Mouse (Mus musculus): ENCODE data around the gene Ptch2. TPM values are rescaled to one million over a fixed set of nuclear protein-coding genes. Genes with fewer than 3 reads are reported as not detected.

Gene Ptch2
- polyA plus RNA-seq, 1 experiment from 2014 or later = 6.0 TPM

- WGBS = 93% methylated on average over 18 of the region's 18 CpGs
- no peak overlapping the region for H3K9ac ChIP-seq
- ATAC-seq (ENCODE audit: low FRiP score, low read depth) = no peak
Observed at GRCm38 (mm10) chr4:117107813-117108523, 12.1 kb downstream of the Ptch2 start.

GRCm38 (mm10) chr4:117108524-117108849 lies 12.6 kb downstream of the Ptch2 start:
- no peak overlapping the region for H3K4me2 ChIP-seq (replicated peaks)
- H3K9me3 ChIP-seq = no peaks in the 10 kb centered on the region
- no peak overlapping the region for H3K9ac ChIP-seq
- no peaks in the 10 kb centered on the region for H3K27me3 ChIP-seq (replicated peaks)
- peaks cover 40% of the 10 kb centered on the region for H3K36me3 ChIP-seq
- no peak for ATAC-seq (ENCODE audit: low FRiP score, low read depth)
- 96% methylated on average over 6 of the region's 6 CpGs for WGBS
- H3K27ac ChIP-seq = no peak overlapping the region
- no peaks in the 10 kb centered on the region for H3K4me1 ChIP-seq
- H3K4me3 ChIP-seq = no peak overlapping the region

More at GRCm38 (mm10) chr4:117107813-117108523, 12.1 kb downstream of the Ptch2 start:
- Histone ChIP-seq H3K27me3 (replicated peaks) (no peaks in the 10 kb centered on the region), H3K4me2 (replicated peaks) (no peak overlapping the region), H3K36me3 (peaks cover 40% of the 10 kb centered on the region), H3K9me3 (no peaks in the 10 kb centered on the region), H3K4me1 (no peaks in the 10 kb centered on the region), H3K4me3 (no peak overlapping the region), H3K27ac (no peak overlapping the region)

- no peaks in the 10 kb centered on the region for H3K4me1 ChIP-seq
- no peak overlapping the region for H3K4me3 ChIP-seq
- H3K27ac ChIP-seq = no peak overlapping the region
- no peak overlapping the region for H3K4me2 ChIP-seq (replicated peaks)
- WGBS = 92% methylated on average over 25 of the region's 25 CpGs
- H3K36me3 ChIP-seq = peaks cover 45% of the 10 kb centered on the region
- no peaks in the 10 kb centered on the region for H3K27me3 ChIP-seq (replicated peaks)
- no peaks in the 10 kb centered on the region for H3K9me3 ChIP-seq
- ATAC-seq (ENCODE audit: low FRiP score, low read depth) = no peak
- no peak overlapping the region for H3K9ac ChIP-seq
Observed at GRCm38 (mm10) chr4:117109330-117109729, 13.5 kb downstream of the Ptch2 start.

- 94% methylated on average over 13 of the region's 13 CpGs for WGBS
- Histone ChIP-seq H3K27ac (no peak overlapping the region), H3K9me3 (no peaks in the 10 kb centered on the region)
Observed at GRCm38 (mm10) chr4:117110249-117110648, 14.4 kb downstream of the Ptch2 start.

GRCm38 (mm10) chr4:117110985-117111384 lies 15.1 kb downstream of the Ptch2 start:
- Histone ChIP-seq H3K27me3 (replicated peaks) (no peaks in the 10 kb centered on the region), H3K36me3 (peaks cover 51% of the 10 kb centered on the region), H3K4me3 (no peak overlapping the region), H3K4me1 (no peaks in the 10 kb centered on the region), H3K4me2 (replicated peaks) (no peak overlapping the region), H3K9ac (no peak overlapping the region), H3K9me3 (no peaks in the 10 kb centered on the region), H3K27ac (no peak overlapping the region)
- 95% methylated on average over 11 of the region's 11 CpGs for WGBS
- no peak for ATAC-seq (ENCODE audit: low FRiP score, low read depth)

More at GRCm38 (mm10) chr4:117110249-117110648, 14.4 kb downstream of the Ptch2 start:
- ATAC-seq (ENCODE audit: low FRiP score, low read depth) = no peak
- Histone ChIP-seq H3K4me1 (no peaks in the 10 kb centered on the region), H3K9ac (no peak overlapping the region), H3K36me3 (peaks cover 51% of the 10 kb centered on the region), H3K4me2 (replicated peaks) (no peak overlapping the region), H3K27me3 (replicated peaks) (no peaks in the 10 kb centered on the region), H3K4me3 (no peak overlapping the region)

GRCm38 (mm10) chr4:117113237-117113636 lies 17.4 kb downstream of the Ptch2 start:
- peaks cover 48% of the 10 kb centered on the region for H3K36me3 ChIP-seq
- no peak overlapping the region for H3K4me3 ChIP-seq
- H3K9ac ChIP-seq = no peak overlapping the region
- no peak overlapping the region for H3K27ac ChIP-seq
- no peak overlapping the region for H3K4me2 ChIP-seq (replicated peaks)
- H3K9me3 ChIP-seq = no peaks in the 10 kb centered on the region
- ATAC-seq (ENCODE audit: low FRiP score, low read depth) = no peak
- no peaks in the 10 kb centered on the region for H3K27me3 ChIP-seq (replicated peaks)
- WGBS = 90% methylated on average over 1 of the region's 1 CpGs
- no peaks in the 10 kb centered on the region for H3K4me1 ChIP-seq

- Histone ChIP-seq H3K9ac (no peak overlapping the region), H3K27me3 (replicated peaks) (no peaks in the 10 kb centered on the region), H3K9me3 (no peaks in the 10 kb centered on the region), H3K36me3 (peaks cover 25% of the 10 kb centered on the region), H3K4me3 (no peak overlapping the region), H3K4me1 (no peaks in the 10 kb centered on the region), H3K4me2 (replicated peaks) (no peak overlapping the region), H3K27ac (no peak overlapping the region)
- no peak for ATAC-seq (ENCODE audit: low FRiP score, low read depth)
- WGBS = 85% methylated on average over 5 of the region's 5 CpGs
Observed at GRCm38 (mm10) chr4:117115592-117115991, 19.7 kb downstream of the Ptch2 start.

GRCm38 (mm10) chr4:117117931-117118330 lies 22.1 kb downstream of the Ptch2 start:
- H3K27me3 ChIP-seq (replicated peaks) = no peaks in the 10 kb centered on the region
- no peak overlapping the region for H3K4me2 ChIP-seq (replicated peaks)

GRCm38 (mm10) chr4:117119636-117120035 lies 23.8 kb downstream of the Ptch2 start:
- peak overlapping the region; percentile 71 for H3K9ac ChIP-seq
- peak overlapping the region; percentile 99 for H3K4me2 ChIP-seq (replicated peaks)
- WGBS = 79% methylated on average over 5 of the region's 5 CpGs
- H3K4me1 ChIP-seq = peaks cover 5% of the 10 kb centered on the region
- H3K4me3 ChIP-seq = peak overlapping the region; percentile 63
- no peaks in the 10 kb centered on the region for H3K9me3 ChIP-seq
- no peak for ATAC-seq (ENCODE audit: low FRiP score, low read depth)
- H3K36me3 ChIP-seq = peaks cover 3% of the 10 kb centered on the region; the same call in 1 of the 2 replicates
- peak overlapping the region; percentile 83 for H3K27ac ChIP-seq
- no peaks in the 10 kb centered on the region for H3K27me3 ChIP-seq (replicated peaks)

More at GRCm38 (mm10) chr4:117117931-117118330, 22.1 kb downstream of the Ptch2 start:
- no peak for ATAC-seq (ENCODE audit: low FRiP score, low read depth)
- peaks cover 14% of the 10 kb centered on the region for H3K36me3 ChIP-seq
- no peaks in the 10 kb centered on the region for H3K9me3 ChIP-seq
- peaks cover 3% of the 10 kb centered on the region for H3K4me1 ChIP-seq
- H3K4me3 ChIP-seq = no peak overlapping the region
- no peak overlapping the region for H3K9ac ChIP-seq
- H3K27ac ChIP-seq = no peak overlapping the region
- WGBS = 92% methylated on average over 7 of the region's 7 CpGs

- Histone ChIP-seq H3K36me3 (no peaks in the 10 kb centered on the region), H3K4me2 (replicated peaks) (peak overlapping the region; percentile 99), H3K9ac (peak overlapping the region; percentile 71), H3K4me1 (peaks cover 9% of the 10 kb centered on the region), H3K4me3 (peak overlapping the region; percentile 63), H3K27me3 (replicated peaks) (no peaks in the 10 kb centered on the region), H3K9me3 (no peaks in the 10 kb centered on the region), H3K27ac (peak overlapping the region; percentile 83)
- peak; percentile 31; the same call in 1 of the 2 replicates for ATAC-seq (ENCODE audit: low FRiP score, low read depth)
- 7% methylated on average over 10 of the region's 10 CpGs for WGBS
Observed at GRCm38 (mm10) chr4:117120052-117120444, 24.2 kb downstream of the Ptch2 start.

- Histone ChIP-seq H3K4me2 (replicated peaks) (peak overlapping the region; percentile 99), H3K27me3 (replicated peaks) (no peaks in the 10 kb centered on the region), H3K9ac (peak overlapping the region; percentile 71), H3K36me3 (no peaks in the 10 kb centered on the region), H3K9me3 (no peaks in the 10 kb centered on the region), H3K4me3 (peak overlapping the region; percentile 63), H3K4me1 (peaks cover 16% of the 10 kb centered on the region), H3K27ac (peak overlapping the region; percentile 83)
- ATAC-seq (ENCODE audit: low FRiP score, low read depth) = peak; percentile 91
- under 1% methylated on average over 69 of the region's 69 CpGs for WGBS
Observed at GRCm38 (mm10) chr4:117120445-117121414, 24.9 kb downstream of the Ptch2 start.

GRCm38 (mm10) chr4:117122209-117122608 lies 26.3 kb downstream of the Ptch2 start:
- H3K4me1 ChIP-seq = peaks cover 23% of the 10 kb centered on the region
- H3K4me2 ChIP-seq (replicated peaks) = no peak overlapping the region
- no peaks in the 10 kb centered on the region for H3K27me3 ChIP-seq (replicated peaks)
- H3K4me3 ChIP-seq = no peak overlapping the region
- H3K9me3 ChIP-seq = no peaks in the 10 kb centered on the region
- H3K9ac ChIP-seq = no peak overlapping the region
- 89% methylated on average over 4 of the region's 4 CpGs for WGBS
- no peak for ATAC-seq (ENCODE audit: low FRiP score, low read depth)
- H3K27ac ChIP-seq = no peak overlapping the region
- H3K36me3 ChIP-seq = peaks cover 6% of the 10 kb centered on the region; the same call in 1 of the 2 replicates

Data from neural tube, embryonic 12.5 days (tissue).